Mouse (Mus musculus) gastrocnemius, adult 8-10 months (tissue): ENCODE measurements around the gene Gm28047. TPM values are rescaled to one million over a fixed set of nuclear protein-coding genes. Genes with fewer than 3 reads are reported as not detected.
"Not testable (repeated sequence)": the region's sequence is repeated elsewhere in the genome, so short reads cannot be mapped to it uniquely, and the experiment has no call there.

Experiments used
- DNase-seq, 2 experiments: peaks; one replicate each; pipeline ENCODE4 v3.0.0; 2022; ENCODE audit warnings: low spot score in 2 of 2
- total RNA-seq, 4 experiments: library from RNA; stranded (reverse); gene quantifications; 2 replicates each; pipeline ENCODE4 v1.2.4; 2022

Gm28047 gene
- total RNA-seq: 1 to 10 TPM in 3 of 4 experiments, not detected in 1; 1.1 to 1.8 (median 1.8) TPM

DNA sequence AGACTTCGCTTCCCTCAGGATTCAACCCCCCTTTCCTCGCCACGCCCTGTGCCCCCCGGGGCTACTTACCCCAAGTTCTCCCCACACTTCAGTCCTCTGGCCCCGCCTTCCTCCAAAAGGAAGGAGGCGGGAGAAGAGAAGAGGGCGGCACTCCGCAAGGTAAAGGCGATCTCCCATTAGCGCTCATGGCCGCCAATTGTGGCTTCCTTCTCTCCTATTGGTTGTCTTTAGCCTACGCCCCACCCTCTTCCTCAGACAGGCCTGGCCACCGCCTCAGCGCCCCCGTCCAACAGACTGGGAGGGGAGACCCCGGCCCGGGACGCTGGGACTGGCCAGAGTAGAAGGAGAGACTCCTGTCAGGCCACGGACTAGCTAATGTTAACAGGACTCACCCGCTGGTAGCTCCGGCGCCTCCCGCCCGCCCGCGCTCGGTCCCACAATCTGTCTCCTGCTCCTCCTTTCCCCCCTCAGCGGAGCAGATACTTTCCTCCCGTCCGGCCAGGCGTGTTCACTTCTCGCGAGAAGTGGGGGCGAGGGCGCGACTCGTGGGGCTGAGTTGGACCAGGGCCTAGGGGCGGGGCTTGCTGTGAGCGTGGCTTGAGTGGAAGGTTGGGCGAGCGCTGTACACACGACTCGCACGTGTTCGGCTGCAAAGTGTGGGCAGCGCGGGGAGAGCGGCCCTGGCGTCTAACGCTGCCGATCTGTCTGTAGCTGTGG, at the start of gene Gm28047, which contains the start of gene Atf7:
Gene Gm28047 (minus strand): TSS at position 98 of the 717 bp plus-strand sequence.
Gene Atf7 (minus strand): TSS at position 495 of the 717 bp plus-strand sequence.
- peak; percentile 99 to 100 for DNase-seq

DNA sequence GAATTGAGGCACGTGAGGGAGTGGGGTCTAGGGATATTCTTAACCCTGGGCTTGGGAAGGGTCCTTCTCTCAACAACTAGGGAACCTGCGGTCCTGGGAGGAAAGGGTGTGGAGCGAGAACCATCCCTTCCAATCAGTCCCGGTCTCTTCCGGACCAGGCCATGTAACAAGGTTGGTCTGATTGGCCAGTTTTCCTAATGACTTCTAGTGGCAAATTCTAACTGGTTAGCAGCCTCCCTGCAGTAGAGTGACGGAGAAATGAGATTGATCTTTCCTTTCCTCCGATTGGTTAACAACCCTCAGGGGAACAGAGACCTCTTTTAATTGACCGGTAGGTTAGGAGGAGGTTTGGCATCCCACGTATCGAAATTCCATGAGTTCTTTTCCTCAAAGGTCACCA, 48.7 kb upstream of the Gm28047 start:
- peak; percentile 22 to 26 for DNase-seq

DNA sequence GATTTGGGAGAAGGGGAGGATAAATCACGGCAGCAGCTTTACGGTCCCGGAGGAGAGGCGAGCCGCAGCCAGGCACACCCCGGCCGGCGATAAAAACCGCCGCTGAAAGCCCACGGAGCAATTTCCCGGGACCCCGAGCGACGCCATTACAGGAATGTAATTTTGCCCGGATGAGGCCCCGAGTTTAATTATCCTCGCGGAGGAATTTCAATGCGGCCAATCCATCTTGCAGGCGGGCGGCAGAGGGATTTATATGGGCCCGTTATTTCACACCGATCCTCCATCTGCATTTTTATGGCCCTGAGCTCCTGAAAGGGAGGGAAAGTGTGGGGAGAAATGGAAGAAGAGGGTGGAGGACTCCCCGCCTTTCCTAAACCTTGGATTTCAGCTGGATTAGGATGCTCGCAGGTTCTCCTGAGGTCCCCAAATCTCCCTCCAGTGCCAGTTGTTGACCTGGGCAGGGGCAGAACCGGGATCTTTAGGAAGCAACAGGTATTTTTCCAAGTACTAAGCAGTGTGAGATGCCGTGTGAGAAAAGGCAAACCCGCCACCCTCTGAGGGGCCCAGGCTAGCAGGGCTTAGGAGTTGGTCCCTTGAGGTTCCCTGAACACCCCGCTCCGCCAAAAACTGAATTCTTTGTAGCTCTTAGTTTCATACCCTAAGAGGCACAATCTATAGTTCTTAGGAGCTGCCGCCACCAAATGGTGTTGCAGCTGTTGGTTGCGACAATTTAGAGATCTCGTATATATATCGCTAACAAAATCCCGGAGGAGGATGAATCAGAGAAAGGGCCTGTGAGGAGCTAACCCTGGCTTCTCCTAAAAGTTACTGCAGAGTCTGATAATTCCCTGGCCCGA, 47.6 kb upstream of the Gm28047 start, which contains the start of gene Atp5g2:
Gene Atp5g2 (minus strand): TSS at position 138 of the 857 bp plus-strand sequence.
- DNase-seq: no peak

DNA sequence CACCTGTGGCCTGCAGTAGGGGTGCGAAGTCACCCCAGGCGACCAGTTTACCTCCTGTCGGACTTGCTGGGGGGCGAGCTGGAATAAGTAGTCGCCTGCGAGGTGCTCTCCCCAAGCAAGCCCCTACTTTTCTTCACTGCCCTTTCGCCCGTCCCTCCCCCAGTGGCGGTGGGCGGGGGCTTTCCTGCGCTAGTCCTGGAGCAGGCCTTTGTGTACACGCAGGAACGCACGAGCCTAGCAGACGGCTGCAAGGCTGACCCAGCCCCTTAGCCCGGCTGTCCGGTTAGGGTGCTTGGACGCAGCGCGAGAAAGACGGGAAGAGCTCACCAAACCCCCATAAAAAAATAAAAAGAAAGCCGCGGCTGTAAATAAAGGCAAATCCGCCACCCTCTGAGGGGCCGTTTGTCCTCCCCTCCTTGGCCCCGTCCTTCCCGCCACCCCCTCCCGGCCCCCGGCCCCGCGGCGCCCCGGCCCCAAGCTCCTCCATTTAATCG, 46.9 kb upstream of the Gm28047 start:
- peak; percentile 71 to 78 for DNase-seq

DNA sequence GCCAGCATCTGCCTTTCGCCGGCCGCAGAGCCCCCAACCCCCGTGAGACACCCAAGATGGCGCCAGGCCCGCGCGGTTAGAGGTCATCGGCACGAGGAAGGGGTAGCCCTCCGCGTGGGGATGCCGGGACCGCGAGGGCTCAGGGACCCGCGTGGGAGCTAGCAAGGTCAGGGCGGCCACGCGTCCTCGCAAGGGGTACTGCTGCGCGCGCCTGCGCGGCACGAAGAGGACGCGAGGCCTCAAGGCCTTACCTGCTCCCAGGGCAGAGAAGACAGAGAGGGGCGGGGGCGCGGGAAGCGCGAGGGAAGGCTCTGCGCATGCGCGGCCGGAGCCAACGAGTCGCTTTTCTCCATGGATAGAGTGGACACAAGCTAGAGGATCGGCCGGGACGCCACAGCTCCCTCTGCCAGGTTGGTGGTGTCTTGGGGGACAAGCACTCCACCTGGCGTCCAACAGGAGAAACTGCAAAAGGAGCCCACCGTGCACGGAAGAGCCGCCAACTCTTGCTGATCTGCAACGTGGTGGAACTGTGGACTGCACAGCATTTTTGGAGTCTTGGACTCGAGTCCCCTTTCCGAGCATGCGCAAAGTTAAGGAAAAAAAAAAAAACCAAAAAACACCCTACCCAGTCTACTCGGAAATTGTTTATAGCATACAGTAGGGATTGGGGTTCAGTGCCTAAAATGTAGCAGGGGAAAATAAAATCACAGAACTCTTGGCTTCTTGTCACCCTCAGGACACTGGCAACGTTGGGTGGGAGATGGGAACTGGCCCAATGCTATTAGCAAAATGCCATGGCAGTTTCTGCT, 46.1 kb upstream of the Gm28047 start:
- DNase-seq: peak; percentile 95 to 96

DNA sequence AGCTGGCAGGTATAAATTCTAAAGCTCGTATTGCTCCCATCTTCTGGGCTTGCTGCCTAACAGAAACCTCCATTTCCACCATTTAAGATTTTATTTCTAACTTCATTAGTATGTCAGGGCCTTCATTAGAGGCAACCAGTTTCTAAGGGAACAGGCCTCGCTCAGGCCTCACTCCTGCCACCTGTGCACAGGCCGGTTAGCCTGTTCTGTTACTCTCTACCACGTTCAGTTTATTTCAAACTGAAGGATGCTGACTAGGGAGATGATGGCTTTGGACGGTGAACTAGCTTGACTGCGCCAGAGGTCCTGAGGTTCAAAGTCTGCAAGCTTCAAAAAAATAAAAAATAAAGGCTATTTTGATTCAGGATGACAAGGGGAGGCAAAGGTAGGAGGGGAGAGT, 45.4 kb upstream of the Gm28047 start:
- no peak for DNase-seq

DNA sequence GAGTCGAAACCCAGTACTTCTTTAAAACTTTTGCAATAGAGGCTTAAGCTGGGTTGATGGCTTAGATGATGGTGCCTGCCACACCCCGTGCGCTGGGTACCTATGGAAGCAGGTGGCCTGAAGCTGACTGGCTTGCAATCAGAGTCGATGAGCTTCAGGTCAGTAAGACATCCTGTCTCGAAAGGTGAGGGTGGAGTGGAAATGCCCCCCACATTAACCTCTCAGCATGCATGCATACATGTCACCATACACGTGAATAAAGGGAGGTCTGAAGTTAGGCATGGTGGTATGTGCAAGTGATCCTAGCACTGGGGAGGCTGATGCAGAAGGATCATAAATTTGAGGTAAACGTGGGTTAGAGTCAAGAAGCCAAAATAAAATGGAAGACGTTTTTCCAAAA, 44.7 kb upstream of the Gm28047 start:
- no peak for DNase-seq

DNA sequence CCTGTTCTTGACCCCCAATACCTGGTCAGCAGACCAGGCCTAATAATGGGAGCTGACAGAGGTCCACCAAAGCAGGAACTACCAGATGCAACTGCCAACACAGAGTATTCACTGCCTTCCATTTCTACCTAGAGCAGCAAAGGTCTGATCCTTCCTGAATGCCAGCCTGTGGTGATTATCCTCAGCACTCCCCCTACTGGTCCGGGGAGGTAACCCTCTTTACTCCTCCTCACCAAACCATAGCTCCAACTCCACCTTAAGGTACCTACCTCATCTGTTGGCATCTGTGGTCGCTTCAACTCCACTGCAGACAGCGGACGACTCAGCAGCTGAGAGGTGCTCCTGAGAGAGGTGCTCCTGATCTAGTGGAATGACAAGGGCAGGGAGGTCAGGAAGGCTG, 40.6 kb upstream of the Gm28047 start:
- peak; percentile 23 to 43 for DNase-seq

DNA sequence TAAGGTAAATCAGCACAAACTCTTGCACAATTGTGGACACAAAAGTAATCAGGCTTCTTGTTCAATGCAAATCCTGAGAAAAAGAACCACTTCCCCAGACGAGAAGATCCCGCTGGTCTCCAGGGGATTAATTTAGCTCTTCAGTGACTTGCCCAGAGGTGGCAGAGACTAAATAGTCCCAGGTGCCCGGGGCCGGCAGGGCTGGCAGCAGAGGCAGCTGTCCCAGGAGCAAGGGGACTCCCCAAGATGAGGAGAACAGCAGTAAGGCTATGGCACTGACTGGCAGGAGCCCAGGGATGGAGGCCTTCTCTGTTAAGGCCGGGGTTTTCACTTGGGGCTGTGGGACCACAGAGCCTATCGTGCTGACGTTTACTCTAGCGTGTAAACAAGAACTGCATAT, 39.0 kb upstream of the Gm28047 start:
- DNase-seq: no peak

DNA sequence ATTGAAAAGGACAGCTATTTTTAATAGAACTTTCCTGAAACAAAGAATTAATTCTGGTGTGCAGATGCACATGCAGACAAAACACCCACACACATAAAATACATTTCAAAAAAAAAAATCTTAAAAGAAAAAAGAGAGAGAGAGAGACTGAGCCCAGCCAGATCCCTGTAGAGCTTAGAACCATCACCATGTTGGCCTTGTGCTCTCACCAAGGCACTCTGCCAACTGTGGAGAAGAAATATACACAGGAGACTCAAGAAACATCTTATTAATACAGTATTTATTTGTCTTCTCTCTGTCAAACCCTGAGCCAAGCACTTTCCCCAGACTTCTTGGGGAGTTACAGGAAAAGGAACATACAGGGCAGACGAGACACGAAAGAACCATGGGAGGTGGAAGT, 37.7 kb upstream of the Gm28047 start:
- not testable (repeated sequence) for DNase-seq

DNA sequence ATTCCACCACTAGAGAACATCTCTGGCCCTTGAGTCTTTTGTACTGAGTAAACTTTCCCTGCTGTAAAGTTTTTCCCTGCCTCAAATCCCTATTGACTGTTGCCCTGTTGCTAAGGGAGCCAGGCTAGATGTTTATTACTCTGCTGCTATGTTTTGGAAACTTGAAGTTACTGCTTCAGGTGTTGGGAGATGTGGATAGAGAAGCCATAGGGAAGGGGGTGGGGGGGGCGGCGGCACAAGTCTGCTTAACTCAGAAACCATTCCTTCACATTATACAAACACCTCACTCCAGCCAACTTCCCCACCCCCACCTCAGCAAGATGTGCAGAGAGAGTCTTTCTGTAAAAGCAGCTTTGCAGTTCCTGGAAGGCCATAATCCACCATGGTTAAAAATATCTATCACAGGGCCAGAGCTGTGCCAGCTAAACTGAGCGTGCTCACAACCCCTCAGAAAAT, 33.1 kb upstream of the Gm28047 start:
- DNase-seq: peak; percentile 18 to 22

DNA sequence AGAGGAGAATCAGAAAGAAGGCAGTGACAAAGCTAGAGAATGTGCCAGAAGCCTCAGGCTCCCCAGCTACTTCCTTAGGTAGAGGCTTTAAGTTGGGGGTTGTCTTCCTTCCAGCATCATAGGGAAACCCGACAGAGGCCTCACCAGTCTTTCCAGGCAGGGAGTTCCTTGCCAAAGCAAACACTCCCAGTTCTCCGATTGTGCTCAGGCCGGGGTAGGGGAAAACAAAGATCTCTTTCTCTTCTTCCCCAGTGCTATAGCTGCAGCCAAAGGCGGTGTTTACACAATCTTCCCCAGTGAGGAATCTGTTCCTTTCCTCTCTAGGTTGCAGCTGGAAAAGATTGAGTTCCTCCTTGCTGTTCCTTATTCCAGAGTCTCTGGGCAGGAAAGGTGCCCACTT, 31.8 kb upstream of the Gm28047 start:
- no peak for DNase-seq

DNA sequence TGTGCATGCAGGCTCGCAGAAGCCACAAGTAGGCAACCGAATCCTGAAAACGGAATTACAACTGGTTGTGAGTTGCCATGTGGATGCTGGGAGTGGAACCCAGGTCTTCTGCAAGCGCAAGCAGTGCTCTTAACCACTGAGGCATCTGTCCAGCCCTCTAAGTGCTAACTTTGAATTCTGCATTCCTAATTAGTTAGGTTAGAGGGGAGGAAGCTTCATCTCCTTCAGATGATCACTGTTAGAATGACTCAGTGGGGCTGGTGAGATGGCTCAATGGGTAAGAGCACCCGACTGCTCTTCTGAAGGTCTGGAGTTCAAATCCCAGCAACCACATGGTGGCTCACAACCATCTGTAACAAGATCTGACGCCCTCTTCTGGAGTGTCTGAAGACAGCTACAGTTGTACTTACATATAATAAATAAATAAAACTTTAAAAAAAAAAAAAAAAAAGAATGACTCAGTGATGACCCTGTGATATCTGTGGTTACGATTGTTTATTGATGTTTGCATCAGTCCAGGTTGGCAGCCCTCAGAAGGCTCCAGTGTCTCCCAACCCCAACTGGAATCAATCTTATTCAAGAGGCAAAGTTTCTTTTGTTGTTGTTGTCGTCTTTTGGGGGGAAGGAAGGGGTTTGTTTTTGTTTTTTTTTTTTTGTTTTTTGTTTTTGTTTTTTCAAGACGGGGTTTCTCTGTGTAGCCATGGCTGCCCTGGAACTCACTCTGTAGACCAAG, 27.2 kb upstream of the Gm28047 start:
- DNase-seq: not testable (repeated sequence)

DNA sequence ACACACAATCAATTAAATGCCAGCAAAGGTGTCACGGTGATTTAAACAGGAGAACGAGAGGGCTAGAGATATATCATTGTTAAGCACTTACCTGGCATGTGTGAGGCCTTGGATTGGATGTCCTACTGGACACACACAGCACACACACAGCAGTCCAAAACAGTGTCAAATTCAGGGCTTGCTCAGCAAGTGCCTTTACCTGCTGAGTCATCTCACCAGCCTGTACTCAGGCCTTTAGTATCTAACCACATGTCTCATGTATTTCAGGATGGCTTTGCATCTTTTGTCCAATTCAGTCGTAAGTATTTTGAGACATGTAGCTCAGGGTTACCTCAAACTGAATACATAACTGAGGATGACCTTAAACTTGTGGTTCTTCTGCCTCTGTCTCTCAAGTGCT, 26.2 kb upstream of the Gm28047 start:
- DNase-seq: no peak

DNA sequence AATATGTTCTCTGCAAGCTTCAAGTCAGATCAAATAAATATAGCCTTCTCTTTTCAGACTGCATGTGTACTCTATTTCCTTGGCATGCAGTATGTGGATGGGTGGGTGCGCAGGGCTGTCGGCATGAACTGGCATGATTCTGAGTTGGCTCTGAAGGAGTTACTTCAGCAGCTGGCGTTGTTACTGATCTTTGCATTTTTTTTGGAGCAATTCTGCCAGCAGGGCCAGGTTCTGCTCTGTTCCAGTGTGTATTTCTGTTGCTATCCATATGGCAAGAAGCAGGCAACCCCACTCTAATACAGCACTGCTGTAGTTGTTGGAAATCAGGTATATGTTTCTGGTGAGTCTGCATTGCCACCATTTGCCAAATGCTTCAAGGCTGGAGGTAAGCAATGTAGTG, 10.9 kb upstream of the Gm28047 start:
- DNase-seq: no peak

DNA sequence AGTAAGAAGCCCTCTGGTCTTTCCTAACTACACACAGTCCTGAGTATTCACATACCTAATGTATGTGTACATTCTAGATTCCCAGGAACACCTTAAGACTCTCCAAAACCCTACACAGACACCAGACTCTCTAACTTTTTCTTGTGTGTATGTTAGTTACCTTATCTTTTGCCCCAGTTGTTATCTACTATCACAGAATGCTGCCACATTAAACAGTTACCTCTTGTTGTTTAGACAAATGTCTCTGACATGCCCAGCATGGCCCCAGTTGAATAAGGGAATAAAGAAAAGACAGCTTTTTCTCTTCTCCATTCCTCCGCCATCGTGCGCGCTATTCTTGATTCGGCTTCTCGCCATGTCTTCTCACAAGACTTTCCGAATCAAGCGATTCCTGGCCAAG, 9.8 kb upstream of the Gm28047 start:
- no peak for DNase-seq

DNA sequence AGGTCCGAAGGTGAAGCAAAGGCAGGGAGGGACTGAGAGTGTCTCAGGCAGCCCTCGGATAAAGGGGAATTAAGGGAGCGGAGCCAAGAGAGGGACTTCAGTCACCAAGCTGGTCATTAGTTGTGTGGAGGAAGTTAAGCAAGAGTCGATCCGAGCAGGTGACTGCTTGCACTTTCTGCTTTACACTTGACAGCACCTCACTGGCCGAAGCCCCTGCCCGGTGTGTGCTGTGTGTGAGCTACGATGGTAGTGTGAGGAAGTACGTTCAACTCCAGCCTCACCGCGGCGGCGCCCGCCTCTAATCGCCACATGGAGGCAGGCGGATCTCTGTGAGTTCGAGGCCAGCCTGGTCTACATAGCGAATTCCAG, 804 bp upstream of the Gm28047 start:
- peak in 1 of 2 experiments; percentile 65 for DNase-seq

DNA sequence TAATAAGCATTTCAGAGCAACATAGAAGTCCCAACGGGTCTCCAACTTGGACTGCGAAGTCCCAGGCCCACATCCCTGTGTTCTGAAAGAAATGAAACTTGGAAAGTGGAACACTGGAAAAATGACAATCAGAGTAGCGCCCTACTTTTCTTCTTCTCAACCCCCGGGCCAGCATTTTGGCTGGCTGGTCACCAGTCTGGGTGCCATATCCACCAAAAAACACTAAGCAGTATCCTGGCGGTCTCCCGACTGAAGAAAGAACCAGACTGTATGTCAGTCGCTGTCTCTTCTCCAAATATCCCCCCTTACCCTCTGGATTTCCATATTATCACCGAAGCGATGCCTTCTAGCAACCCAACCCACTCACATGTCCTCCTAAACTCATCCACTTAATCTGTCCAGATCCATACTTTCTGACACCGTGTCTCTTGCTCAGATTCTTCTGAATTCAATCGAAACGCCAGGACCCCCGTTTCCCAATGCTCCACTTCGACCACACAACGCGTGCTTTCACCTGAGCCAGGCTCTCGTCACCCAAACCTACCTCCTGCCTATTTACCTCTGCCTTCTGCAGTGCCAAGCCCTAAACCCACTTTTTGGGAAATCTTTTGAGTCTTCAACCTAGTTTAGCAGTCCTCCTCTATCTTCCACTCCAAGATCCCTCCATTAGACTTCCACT, 437 bp downstream of the Gm28047 start:
- DNase-seq: peak in 1 of 2 experiments; percentile 3

DNA sequence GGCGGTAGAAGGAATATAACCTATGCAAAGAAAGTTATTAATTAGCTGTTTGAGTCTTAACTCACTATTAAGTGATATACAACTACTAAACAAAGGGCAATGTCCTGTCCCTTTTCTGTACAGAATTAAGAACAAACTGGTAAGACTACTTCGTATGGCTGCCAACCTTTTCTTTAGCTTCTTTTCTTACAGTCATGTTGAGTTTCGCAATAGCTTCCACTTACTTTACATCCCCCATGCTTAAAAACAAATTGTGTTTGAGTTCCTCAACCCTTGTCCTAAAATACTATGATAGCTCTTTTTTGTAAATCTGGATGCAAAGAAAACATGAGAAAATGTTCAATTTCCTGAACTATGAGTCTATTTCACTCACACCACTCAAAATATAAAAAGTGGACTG, 1.7 kb downstream of the Gm28047 start:
- no peak for DNase-seq

DNA sequence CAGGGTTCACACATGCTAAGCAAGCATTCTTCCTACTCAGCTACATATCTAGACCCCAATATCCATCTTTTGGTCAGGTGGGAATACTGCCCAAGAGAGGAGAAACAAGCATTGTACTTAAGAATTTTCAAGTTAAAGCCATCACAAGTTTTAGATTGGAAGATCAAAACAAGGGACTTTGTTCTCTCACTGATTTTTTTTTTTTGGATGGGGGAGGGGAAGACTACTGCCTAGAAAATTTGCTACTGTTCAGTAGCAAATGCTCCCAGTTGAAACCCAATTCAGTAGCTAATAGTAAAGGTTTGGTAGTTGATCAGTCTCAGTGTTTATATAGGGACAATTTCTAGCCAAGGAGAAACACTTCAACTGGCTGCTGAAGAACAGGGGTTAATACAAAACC, 2.3 kb downstream of the Gm28047 start:
- no peak for DNase-seq
